Mouse (Mus musculus): ENCODE measurements around the gene Ddx19b. TPM values are rescaled to one million over a fixed set of nuclear protein-coding genes. Genes with fewer than 3 reads are reported as not detected.
"Not testable (repeated sequence)": the region's sequence is repeated elsewhere in the genome, so short reads cannot be mapped to it uniquely, and the experiment has no call there.

Gene Ddx19b
- total RNA-seq, 2 experiments from 2014 or later = 10.2 to 10.7 TPM

DNA sequence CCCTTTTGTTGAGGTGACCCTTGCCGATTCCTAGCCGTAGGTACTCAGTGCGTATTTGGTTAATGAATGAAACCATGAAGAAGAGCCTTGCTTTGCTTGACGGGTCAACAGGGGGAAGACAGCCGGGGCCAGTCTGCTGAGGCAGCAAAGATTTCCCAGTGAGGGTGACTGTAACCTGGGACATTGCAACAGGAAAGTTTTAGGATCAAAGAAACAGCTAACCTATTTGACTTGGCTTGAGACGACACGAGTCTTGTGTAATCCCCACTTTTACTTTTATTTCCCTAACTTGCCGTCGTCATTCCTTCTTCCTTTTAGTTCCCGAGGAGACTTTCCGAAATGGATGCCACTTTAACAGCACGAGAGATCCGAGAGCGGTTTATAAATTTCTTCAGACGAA lies 5.0 kb upstream of the Ddx19b start:
- no peak for DNase-seq (ENCODE audit: low spot score in 2 of 2)

DNA sequence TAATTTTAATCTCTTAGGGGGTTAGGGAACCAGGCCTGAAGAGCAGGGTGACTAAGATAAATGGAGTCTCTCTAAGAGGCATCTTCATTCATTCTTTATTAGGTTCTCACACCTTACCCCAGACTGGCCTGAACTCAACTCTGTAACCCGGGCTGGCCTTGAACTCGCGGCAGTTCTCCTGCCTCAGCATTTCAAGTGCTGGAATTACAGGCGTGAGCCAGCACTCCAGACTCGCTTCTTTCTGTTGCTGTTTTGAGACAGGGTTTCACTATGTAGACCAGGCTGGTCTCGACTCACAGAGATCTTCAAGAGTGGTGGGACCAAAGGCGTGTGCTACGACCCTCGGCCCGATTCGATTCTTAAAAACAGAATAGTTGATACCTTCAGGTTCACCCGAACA lies 2.7 kb upstream of the Ddx19b start:
- no peak for DNase-seq (ENCODE audit: low spot score in 2 of 2)

DNA sequence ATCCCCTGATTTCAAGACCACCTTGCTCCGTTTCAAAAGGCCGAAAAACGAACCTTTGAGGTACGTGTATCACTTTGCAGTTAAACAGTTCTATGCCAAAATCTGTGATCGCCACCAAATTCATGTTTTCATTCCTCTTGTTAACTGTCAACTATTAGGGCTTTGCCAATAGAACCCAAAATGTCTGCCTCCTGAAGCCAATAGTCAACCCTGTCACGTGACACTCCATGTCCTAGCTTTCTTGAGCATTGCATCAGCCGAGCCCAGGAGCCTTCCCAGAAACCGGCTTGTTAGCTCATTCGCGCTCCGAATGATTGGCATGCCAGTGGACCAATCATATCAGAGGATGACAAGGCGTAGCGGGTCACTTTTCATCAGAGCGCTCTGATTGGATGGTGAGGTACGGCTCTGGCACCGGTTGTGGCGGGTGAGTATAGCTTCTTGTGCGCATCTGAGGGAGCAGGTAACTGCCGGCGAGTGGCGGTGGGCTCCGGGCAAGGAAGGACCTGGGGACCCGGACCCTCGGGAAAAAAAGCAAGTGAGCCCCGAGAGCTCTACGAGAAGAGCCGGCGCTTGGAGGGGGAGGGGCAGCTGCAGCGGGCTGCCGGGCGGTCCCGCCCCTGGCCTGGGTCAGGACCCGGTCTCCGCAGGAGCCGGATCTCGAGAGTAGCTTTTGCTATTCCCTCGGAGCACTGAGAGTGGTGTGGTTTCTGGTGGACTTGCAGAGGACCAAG lies 2.1 kb upstream of the Ddx19b start:
- DNase-seq (ENCODE audit: low spot score in 2 of 2) = peak; percentile 83 to 96

DNA sequence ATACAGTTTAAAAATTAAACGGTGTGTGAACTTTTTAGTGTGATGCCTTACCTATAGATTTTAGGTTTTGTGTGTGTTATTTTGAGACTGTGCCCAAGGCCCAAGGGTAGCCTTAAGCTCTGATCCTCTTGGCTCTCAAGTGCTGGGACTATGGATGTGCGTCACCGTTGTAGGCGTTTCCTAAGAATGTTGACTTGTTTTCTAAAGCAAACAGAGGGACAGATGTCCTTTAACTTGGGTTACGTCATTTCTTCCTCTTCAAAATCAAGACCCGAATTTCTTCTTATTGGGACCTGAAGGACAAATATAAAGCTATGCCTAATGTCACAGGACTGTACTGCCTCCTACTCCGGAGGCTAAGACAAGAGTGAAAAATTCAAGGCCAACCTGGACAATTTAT lies 1.4 kb upstream of the Ddx19b start, which contains the start of gene Aars:
Gene Aars (plus strand): TSS at position 229 of the 400 bp plus-strand sequence.
- no peak for DNase-seq (ENCODE audit: low spot score in 2 of 2)

DNA sequence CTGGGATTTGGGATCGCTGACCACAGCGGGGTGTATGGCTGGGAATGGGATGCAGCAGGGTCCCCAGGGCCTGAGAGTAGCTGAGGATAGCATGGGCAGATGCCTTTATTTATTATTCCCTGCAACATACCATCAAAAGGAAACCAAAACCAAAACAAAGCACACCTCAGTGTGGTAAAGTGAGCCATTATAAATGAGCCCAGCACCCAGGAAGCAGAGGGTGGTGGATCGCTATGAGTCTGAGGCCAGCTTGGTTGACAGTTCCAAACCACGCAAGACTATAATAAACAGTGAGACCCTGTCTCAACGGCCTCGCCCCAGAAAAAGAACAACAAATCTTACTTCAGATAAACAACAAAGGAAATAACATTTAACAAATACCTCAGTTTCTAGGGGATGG lies 1.5 kb downstream of the Ddx19b start:
- no peak for DNase-seq (ENCODE audit: low spot score in 2 of 2)

DNA sequence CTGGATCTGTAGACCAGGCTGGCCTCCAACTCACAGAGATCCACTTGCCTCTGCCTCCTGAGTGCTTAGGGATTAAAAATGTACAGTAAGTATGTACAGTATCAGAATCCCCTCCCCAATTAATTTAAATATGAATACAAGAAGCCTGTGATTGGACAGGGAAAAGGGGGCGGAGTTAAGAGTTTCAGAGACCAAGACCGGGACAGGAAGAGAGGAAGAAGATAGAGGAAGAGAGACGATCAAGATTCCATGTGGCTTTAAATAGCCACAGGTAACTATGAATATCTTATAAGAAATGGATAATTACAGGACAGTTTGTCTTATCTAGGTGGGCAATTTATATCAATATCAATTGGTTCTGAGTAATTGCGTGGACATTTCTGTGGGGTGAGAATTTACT lies 2.0 kb downstream of the Ddx19b start:
- DNase-seq (ENCODE audit: low spot score in 2 of 2) = no peak

DNA sequence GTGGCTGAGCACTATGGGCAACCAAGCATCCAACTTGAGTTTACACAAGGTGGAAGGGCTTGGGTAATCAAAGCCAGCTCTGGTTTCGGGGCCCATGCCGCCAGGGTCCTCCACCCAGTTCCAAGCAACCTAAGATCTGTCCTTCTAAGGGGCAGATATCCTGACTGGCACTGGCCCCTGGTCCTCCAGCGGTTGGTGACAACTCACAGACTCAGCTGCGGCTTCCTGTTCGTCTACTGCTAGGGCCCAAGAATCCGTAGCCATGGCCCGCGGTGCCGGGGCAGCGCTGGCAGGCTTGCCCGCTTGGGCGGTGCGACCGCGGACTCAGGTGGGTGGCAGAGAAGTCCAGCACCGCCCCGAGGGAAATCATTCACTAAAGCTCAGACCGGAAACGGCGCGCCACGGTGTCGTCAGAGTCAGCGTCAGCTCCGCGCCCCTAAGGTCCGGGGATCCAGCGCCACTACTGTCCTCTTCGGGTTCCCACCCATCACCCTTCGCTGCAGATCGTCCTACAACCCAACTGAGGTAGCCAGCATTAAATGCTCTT lies 4.1 kb downstream of the Ddx19b start:
- DNase-seq (ENCODE audit: low spot score in 2 of 2) = peak; percentile 57 to 80

DNA sequence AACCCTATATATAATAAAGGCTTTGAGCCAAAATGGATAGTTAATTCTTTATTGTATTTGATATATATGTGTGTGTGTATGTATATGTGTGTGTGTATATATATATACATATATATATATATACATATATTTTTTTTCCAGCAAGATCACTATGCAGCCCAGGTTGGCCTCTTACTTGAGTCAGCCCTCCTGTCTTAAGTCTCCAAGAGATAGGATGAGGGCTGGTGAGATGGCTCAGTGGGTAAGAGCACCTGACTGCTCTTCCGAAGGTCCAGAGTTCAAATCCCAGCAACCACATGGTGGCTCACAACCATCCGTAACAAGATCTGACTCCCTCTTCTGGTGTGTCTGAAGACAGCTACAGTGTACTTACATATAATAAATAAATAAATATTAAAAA lies 4.9 kb downstream of the Ddx19b start:
- DNase-seq (ENCODE audit: low spot score in 2 of 2) = not testable (repeated sequence)

DNA sequence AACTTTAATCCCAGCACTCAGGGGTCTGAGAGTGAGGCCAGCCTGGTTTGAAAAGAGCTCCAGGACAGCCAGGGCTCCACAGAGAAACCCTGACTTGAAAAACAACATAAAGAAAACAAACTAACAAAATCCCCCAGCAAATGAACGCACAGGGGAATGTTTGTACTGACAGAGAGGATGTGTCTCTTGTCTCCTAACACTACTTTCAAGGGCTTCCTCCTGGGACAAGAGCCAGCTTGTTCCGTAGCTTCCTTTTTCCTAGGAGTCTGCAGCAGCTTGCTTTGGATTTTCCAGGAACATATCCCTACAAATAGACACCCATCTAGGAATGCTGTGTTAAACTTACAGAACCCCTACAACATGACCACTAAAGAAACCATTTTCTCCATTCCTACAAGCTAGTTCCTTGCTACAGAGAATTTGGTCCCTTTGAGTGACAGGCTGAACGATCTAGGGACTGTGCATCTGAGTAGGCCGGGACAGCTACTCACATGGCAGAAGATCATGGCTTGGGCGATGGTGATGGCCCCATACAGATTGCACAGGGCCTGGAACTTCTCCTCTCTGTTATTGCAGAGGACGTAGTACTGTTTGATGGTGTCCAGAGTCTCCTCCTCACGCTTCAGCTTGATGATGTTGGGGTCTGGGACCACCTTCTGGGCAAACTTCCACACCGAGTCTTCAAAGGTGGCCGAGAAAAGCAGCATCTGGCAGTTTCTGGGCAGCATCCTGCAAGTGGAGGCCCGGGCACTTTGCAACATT lies 21.1 kb downstream of the Ddx19b start:
- not testable (repeated sequence) for DNase-seq (ENCODE audit: low spot score in 2 of 2)

DNA sequence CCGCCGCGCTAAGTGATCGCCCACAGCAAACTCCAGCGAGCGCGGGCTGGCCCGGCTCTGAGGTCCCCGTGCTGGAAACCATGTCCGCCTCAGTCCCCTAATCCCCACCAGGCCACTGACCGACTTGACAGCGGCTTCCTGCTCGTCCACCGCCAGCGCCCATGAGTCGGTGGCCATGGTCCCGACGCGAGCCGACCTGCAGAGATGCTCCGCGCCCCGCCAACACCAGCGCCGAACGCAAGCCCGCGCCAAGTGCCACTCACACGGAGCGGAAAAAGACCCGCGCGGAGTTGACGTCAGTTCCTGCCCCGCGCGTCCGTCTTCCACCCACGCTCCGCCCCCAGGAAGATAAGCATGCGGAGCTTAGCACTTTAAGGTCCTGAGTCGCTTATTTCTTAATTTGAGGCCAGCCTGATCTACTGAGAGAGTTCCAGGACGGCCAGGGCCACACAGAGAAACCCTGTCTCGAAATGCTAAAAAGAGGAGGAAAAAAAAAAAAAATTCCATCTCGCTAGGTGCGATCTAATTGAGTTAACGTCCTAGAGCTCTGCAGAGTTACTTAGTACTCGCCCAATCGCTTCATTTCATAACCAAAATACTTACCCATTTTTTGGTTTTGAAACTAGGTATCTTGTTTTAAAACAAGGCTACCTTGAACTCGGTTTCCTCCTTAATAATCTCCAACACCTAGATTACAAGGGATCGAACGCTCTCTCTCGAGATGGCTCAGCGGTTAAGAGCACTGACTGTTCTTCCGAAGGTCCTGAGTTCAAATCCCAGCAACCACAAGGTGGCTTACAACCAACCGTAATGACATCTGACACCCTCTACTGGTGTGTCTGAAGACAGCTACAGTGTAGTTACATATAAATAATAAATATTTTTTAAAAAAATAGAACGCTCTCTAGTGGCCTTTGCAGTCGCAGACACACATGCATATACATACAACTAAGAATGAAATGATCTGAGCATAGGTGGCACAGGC lies 33.7 kb downstream of the Ddx19b start, which contains the start of gene Ddx19a:
Gene Ddx19a (minus strand): TSS at position 254 of the 985 bp plus-strand sequence.
- DNase-seq (ENCODE audit: low spot score in 2 of 2) = peak; percentile 71 to 89

DNA sequence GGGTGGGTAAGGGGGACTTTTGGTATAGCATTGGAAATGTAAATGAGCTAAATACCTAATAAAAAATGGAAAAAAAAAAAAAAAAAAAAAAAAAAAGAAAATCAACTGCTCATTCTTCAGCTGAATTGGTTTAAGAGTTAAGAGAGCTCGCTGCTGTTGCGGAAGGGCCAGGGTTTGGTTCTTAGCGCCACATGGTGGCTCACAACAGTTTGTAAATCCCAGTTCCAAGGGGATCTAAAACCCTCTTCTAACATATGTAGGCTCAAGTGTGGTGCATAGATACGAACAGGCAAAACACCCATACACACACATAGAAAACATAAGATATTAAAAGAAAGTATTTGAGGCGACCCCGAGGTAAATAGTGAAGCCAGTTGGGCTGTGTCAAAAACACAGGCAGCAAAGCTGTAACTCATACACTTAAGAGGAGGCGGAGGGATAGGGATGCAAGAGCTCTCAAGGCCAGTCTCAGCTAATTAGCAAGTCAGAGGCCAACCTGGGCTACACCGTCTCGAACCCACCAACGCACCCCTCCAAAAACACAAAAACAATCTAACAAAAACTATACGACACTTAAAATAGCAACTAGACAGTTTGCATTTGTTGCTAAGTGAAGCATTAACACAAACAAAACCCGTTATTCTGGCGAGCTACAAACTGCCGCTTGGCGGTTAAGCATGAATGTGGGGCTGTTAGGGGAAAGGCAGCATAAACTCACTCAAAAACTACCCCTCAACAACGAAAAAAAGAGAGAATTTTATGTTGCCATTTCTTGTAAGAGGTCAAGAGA lies 34.7 kb downstream of the Ddx19b start:
- DNase-seq (ENCODE audit: low spot score in 2 of 2) = no peak

DNA sequence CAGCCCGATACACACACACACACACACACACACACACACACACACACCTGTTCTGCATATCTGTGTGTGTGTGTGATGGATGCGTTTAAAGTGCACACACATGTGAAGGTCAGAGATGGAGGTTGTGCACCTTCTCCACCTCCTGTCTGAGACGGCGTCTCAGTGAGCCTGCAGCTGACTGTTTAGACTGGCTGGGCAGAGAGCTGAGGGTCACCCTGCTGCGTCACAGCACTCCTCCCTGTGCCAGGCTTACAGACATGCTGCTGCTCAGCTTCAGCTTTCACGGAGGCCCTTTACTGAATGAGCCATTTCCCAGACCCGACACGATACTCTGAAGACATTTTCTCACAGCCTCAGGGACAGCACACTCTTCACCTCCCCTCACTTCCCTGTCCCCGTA lies 41.5 kb downstream of the Ddx19b start:
- no peak for DNase-seq (ENCODE audit: low spot score in 2 of 2)

DNA sequence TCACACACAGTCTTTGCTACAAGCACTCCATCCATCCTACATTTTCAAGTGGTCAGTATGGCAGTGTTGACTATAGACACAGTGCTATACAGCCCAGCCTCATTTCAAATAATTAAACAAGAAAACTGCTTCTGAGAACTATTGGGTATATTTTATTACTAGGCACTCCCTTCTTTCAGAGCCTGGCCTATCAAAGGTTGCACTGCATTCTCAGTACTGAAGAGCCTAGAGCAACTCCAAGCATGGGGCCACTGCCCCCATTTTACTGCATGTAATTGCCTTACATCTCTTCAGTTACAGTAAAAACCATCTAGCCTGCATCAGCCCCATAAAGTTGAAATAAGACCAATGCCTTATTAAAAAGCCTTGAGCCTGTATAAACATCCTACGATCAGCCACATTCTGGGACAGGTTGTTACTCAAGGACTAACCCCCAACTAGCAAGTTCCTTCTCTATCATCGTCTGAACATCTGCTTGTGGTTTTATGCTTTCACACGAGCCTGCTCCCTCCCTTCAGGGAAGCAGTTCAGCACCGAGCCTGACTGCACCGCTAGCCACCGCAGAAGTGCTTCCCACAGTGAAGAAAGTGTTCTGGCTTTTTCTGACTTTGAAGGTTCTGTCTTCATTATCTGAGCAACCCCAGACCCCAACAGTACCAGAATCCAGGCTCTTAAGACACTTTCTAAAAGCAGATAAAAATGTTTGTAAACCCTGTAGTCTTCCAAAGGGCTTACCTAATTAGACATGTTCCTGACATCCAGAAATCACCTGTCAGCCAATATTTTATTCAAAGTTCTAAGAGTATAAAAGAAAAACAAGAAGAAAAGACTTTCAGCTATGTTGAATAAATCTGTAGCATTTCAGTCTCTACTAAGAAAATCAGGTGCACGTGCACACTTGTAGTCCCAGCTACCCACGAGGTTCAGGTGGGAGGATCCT lies 43.5 kb downstream of the Ddx19b start:
- no peak for DNase-seq (ENCODE audit: low spot score in 2 of 2)

DNA sequence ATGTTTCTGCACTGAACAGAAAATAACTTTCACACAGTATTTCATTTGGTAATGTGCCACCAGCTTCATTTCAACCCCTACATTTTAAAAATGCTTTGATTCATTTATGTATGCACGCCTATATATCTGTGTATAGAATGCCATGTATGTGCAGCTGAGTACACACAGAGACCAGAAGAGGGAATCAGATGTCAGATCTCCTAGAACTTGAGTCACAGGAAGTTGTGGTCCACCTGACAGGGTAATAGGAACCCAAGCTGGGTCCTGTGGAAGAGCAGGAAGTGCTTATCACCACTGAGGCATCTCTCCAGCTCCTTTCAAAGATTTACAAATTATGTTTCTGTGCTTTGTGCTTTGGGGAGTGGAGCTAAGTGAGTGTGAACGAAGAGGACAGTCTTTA lies 50.2 kb downstream of the Ddx19b start:
- no peak for DNase-seq (ENCODE audit: low spot score in 2 of 2)

DNA sequence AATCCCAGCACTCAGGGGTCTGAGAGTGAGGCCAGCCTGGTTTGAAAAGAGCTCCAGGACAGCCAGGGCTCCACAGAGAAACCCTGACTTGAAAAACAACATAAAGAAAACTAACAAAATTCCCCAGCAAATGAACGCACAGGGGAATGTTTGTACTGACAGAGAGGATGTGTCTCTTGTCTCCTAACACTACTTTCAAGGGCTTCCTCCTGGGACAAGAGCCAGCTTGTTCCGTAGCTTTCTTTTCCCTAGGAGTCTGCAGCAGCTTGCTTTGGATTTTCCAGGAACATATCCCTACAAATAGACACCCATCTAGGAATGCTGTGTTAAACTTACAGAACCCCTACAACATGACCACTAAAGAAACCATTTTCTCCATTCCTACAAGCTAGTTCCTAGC lies 53.6 kb downstream of the Ddx19b start:
- not testable (repeated sequence) for DNase-seq (ENCODE audit: low spot score in 2 of 2)

DNA sequence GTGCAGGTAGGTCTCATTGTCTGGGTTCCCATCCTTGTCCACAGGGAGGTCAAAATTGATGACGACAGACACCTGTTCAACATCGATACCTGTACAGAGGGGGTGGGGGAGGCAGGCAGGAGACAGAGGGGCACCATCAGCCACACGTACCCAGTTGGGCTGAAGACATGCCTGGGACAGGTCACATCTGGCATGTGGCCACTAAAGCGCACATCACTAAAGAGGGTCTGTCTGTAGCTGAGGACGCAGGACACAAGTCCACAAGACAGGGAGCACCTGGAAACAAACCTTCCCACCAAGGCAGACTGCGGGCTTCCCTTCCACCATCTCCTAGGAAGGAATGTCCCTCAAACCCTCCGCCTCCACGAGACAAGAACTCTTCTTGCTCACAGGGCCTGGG lies 55.0 kb downstream of the Ddx19b start:
- DNase-seq (ENCODE audit: low spot score in 2 of 2) = not testable (repeated sequence)

DNA sequence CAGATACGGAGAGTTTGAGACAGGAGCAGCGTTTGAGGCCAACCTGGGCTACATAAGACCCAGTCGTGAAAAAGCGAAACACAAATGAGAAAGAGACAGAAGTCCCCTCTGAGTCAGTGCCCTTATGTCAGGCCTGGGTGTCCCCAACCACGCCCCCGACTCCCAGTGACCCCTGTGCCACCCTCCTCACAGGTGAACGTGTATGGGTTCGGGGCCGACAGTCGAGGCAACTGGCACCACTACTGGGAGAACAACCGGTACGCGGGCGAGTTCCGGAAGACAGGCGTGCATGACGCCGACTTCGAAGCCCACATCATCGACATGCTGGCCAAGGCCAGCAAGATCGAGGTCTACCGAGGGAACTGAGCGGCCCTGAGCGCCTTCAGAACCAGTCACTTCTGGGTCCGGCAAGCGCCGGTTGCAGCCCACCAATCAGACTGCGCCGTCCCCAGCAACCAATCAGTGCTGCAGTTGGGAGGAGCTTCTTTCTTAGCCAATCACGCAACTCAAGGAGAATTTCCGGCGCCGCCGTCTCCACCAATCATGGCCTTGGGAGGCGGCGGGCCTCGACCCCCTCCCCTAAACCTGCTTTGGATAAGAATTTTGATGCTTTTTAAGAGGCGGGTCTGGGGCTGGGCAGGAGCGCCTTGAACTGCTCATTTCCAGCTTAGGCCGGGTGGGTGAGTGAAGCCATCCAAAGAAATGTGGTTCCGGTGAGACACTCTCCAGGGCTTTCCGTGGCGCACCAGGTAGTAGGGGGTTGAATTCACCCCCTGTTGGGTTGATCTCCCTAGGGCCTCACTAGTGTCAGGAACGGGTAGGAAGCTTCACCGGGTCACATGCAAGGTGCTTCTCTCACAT lies 61.4 kb downstream of the Ddx19b start:
- DNase-seq (ENCODE audit: low spot score in 2 of 2) = peak; percentile 74 to 86

DNA sequence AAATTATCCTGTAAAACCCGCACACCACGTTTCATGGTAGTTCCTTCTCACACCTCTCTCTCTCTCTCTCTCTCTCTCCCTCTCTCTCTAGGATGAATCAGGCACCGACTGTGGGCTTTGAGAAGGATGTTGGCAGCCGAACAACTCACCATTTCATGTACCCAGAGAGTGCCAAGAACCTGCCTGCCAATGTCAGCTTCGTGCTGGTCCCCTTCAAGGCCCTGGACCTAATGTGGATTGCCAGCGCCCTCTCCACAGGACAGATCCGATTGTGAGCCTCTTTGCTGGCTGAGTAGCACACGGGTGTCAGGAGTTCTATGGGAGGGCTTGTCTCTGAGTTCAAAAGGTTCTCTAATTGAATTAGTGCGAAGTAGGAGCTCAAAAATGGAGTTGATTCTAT lies 64.2 kb downstream of the Ddx19b start:
- no peak for DNase-seq (ENCODE audit: low spot score in 2 of 2)
